Mouse (Mus musculus) liver, embryonic 14.5 days (tissue): ENCODE data around the gene Hrct1.

ENCODE experiments used
- CTCF ChIP-seq: IDR thresholded peaks from 2 replicates; pipeline ENCODE4 v1.5.1; 2016; ENCODE audit warnings: antibody characterized with exemption, low read depth, control low read depth
- EP300 ChIP-seq: IDR thresholded peaks from 2 replicates; pipeline ENCODE4 v1.6.1; 2016; ENCODE audit warnings: antibody characterized with exemption, low read depth

DNA sequence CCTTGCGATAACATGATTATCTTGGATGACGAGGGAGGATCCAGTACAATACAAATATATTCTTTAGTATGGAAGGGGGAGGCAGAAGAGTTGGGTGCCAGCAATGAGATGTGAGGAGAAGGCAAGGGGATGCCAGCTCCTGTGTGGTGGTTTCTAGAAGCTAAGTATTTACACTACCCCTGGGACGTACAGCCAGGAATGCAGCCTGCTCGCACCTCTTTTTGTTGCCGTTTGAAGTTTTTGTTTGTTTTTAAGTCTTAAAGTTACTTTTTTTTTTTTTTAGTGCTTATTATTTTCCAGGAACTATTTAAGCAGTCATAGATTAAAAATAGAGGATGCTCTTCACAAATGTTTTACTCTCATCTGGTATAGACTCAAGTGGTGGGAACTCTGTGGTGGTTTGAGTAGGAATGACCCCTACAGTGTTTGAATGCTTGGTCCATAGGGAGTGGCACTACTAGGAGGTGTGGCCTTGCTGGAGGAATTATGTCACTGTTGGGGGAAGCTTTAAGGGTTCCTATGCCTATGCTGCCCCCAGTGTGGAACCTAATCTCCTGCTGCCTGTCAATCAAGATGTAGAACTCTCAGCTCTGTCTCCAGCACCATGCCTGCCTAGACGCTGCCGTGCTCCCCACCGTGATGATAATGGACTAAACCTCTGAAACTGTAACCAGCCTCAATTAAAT lies 12.1 kb downstream of the Hrct1 start:
- TF ChIP-seq CTCF = no peak
- no peak for TF ChIP-seq EP300
